Mouse (Mus musculus) liver, adult 2 months (tissue): ENCODE results near the gene Ncf1. TPM values are rescaled to one million over a fixed set of nuclear protein-coding genes. Genes with fewer than 3 reads are reported as not detected.
A peak's percentile ranks its signal among the peaks of the same experiment; 100 is the strongest.

Experiments
- DNase-seq: peaks from one replicate; pipeline ENCODE4 v3.0.0-alpha.2; 2011; ENCODE audit warnings: low read depth, low spot score; ENCODE audit errors: extremely low read depth
- H3K27ac ChIP-seq: fragments of 200-500 bp; replicated peaks from 2 replicates; pipeline ENCODE4 v1.5.1; 2012; ENCODE audit warnings: low read depth, mild to moderate bottlenecking, control low read depth, inconsistent platforms, low read length; ENCODE audit not compliant: insufficient read depth
- H3K27me3 ChIP-seq: fragments of 200-500 bp; 2 replicates; pipeline ENCODE4 v1.6.1; 2012; ENCODE audit warnings: mild to moderate bottlenecking, moderate library complexity, low read length, inconsistent platforms; ENCODE audit not compliant: control insufficient read depth, insufficient read depth
- H3K36me3 ChIP-seq: fragments of 200-500 bp; 2 replicates; pipeline ENCODE4 v1.6.1; 2012; ENCODE audit warnings: low read length, inconsistent platforms; ENCODE audit not compliant: control insufficient read depth, insufficient read depth
- H3K4me1 ChIP-seq: fragments of 200-500 bp; 2 replicates; pipeline ENCODE4 v1.6.1; 2011; ENCODE audit warnings: low read length; ENCODE audit not compliant: control insufficient read depth, insufficient read depth
- H3K4me3 ChIP-seq: fragments of 200-500 bp; 2 replicates; pipeline ENCODE4 v1.5.1; 2011; ENCODE audit warnings: low read depth, mild to moderate bottlenecking, control low read depth, low read length, moderate library complexity; ENCODE audit not compliant: insufficient read depth
- H3K79me2 ChIP-seq: fragments of 200-500 bp; 2 replicates; pipeline ENCODE4 v1.6.1; 2012; ENCODE audit warnings: inconsistent platforms, mild to moderate bottlenecking, low read length, moderate library complexity; ENCODE audit not compliant: control insufficient read depth, insufficient read depth
- H3K9ac ChIP-seq: fragments of 200-500 bp; 2 replicates; pipeline ENCODE4 v1.6.1; 2012; ENCODE audit warnings: low read depth, mild to moderate bottlenecking, control low read depth, inconsistent platforms, low read length
- CTCF ChIP-seq: fragments of 200-500 bp; IDR thresholded peaks from 2 replicates; pipeline ENCODE4 v1.5.1; 2011; ENCODE audit warnings: low read depth, low read length, control low read depth
- POLR2A ChIP-seq: fragments of 200-500 bp; IDR thresholded peaks from 2 replicates; pipeline ENCODE4 v1.6.1; 2011; ENCODE audit warnings: low read length, control low read depth; ENCODE audit not compliant: insufficient read depth; ENCODE audit errors: extremely low read depth
- WGBS: fragments of 180-500 bp; shearing (Covaris S2); methylation state at CpG from one replicate; pipeline ENCODE4 v1.1.7; 2018; 5-methylcytosine and 5-hydroxymethylcytosine counted together
- polyA plus RNA-seq: library from polyadenylated mRNA; depleted of rRNA; stranded (reverse); fragments of >200 nt; gene quantifications from 2 replicates; pipeline ENCODE4 v1.2.3, GENCODE M21; 2012
- total RNA-seq: library from RNA; depleted of rRNA; stranded (reverse); fragments of >200 nt; gene quantifications from 2 replicates; pipeline ENCODE4 v1.2.3, GENCODE M21; 2014

The Ncf1 gene
- total and polyA plus RNA-seq, 2 experiments: 2.9 to 3.3 TPM

DNA sequence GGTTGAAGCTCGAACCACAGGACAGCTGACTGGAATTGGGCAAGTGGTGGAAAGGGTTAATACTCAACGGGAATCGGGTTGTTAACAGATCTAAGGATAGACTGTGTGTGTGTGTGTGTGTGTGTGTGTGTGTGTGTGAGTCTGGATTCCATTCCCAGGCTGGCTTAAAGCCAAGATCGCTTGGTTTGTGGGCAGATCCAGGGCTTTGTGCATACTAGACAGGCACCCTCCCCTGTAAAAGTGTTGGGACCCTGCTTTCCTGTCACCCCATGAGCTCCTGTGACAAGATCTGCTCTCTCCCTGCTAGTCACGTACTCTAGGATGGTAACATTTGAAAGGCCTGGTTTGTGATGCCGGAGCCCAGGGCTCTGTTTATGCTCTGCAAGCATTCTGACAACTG is 5.7 kb upstream of the Ncf1 start:
- H3K79me2 ChIP-seq: no peaks in the 10 kb centered on the region
- H3K9ac ChIP-seq: no peak overlapping the region
- H3K27me3 ChIP-seq: no peaks in the 10 kb centered on the region
- H3K36me3 ChIP-seq: peaks cover 18% of the 10 kb centered on the region; the same call in 1 of the 2 replicates
- no peak overlapping the region for H3K27ac ChIP-seq
- peak; percentile 27 for DNase-seq
- H3K4me3 ChIP-seq: no peak overlapping the region
- WGBS: 36% methylated on average over 6 of the region's 6 CpGs
- TF ChIP-seq POLR2A (no peak), CTCF (no peak)
- no peaks in the 10 kb centered on the region for H3K4me1 ChIP-seq

DNA sequence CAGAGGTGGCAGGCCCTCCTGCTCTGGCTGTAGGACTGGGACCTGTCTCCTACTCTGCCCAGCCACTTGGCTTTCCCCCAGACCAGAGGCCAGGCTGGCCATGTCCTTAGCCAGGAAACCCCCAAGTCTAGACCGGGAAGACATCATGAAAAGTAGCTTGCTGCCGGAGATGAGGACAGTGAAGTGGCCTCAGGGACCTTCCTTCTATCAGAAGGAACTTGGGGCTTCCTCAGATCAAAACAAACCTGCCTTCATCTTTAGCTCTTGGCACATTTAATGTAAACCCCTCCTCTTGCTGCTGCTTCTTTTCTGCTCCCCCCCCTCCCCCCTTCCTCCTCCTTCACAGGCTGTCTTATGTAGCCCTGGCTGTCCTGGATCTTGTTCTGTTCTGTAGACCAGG is 4.8 kb upstream of the Ncf1 start:
- Histone ChIP-seq H3K4me1 (no peaks in the 10 kb centered on the region), H3K27ac (no peak overlapping the region), H3K36me3 (peaks cover 9% of the 10 kb centered on the region; the same call in 1 of the 2 replicates), H3K4me3 (no peak overlapping the region), H3K79me2 (no peaks in the 10 kb centered on the region), H3K9ac (no peak overlapping the region), H3K27me3 (no peaks in the 10 kb centered on the region)
- no peak for TF ChIP-seq CTCF
- WGBS: 61% methylated on average over 2 of the region's 2 CpGs
- DNase-seq: no peak

DNA sequence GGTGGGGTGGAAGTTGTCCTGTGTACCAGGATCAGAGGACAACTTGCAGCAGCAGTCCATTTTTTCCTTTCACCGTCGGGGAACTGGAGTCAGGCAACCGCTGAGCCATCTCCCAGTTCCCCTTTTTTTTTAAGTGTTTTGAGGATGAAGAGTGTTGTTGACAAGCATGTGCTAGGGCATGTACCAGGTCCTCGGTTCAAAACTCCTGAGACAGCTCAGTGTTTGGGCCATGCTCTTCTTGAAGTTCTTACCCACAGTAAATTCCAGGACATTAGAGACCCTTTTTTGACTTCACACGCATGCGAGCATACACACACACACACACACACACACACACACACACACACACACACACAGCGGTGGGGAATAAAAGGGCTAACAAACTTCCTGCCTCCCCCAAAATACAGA is 3.8 kb upstream of the Ncf1 start:
- Histone ChIP-seq H3K4me3 (no peak overlapping the region), H3K79me2 (no peaks in the 10 kb centered on the region), H3K4me1 (no peaks in the 10 kb centered on the region), H3K9ac (no peak overlapping the region), H3K36me3 (peaks cover 4% of the 10 kb centered on the region; the same call in 1 of the 2 replicates), H3K27me3 (no peaks in the 10 kb centered on the region), H3K27ac (no peak overlapping the region)
- DNase-seq: no peak
- WGBS: 33% methylated on average over 7 of the region's 7 CpGs
- no peak for TF ChIP-seq POLR2A
- no peak for TF ChIP-seq CTCF

DNA sequence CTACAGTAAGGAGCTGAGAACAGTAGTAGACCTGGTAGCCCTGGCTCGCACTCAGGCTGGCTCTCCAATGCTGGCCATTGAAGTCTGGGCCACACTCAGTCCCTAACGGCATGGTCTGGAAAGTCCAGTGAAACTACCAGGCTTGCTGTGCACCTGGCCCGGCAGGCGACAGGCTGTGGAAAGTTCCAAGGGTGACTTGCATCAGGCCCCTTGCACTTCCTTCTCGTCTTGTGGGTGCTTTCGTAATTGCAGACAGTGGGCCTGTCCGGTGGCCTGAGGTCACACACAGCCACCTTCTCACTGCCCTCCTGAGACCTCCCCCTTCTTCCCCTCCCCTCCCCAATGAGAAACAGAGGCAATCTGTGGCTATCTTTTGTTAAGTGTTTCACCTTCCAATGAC is 3.1 kb upstream of the Ncf1 start:
- 37% methylated on average over 7 of the region's 7 CpGs for WGBS
- Histone ChIP-seq H3K79me2 (no peaks in the 10 kb centered on the region), H3K4me1 (no peaks in the 10 kb centered on the region), H3K36me3 (no peaks in the 10 kb centered on the region), H3K4me3 (no peak overlapping the region), H3K9ac (no peak overlapping the region), H3K27me3 (no peaks in the 10 kb centered on the region), H3K27ac (0 out of 2 replicates have a peak overlapping the region, but pooled peaks have one; percentile 48)
- TF ChIP-seq CTCF (no peak), POLR2A (no peak)
- peak; percentile 30 for DNase-seq

DNA sequence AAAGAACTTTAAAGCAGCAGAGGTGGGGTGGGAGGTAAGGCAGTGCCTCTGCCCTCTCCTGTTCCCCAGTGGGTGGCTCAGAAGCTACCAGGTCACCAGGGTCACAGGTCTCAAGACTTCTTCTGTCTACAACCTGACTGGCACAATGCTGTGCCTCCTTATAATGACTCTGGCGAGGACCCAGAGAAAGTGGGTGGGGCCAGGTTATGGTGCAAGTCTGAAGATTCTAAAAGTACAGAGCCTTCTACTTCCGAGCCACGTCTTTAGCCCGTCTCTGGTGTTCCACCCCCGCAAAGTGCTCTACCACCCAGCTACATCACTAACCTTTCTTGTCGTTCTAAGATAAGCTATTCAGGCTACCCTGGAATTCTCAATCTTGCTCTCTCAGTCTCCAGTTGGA is 2.7 kb upstream of the Ncf1 start:
- Histone ChIP-seq H3K4me1 (no peaks in the 10 kb centered on the region), H3K79me2 (no peaks in the 10 kb centered on the region), H3K36me3 (no peaks in the 10 kb centered on the region), H3K27ac (0 out of 2 replicates have a peak overlapping the region, but pooled peaks have one; percentile 14), H3K4me3 (no peak overlapping the region), H3K9ac (no peak overlapping the region), H3K27me3 (no peaks in the 10 kb centered on the region)
- TF ChIP-seq POLR2A: no peak
- no peak for TF ChIP-seq CTCF
- WGBS: 78% methylated on average over 6 of the region's 6 CpGs
- no peak for DNase-seq

DNA sequence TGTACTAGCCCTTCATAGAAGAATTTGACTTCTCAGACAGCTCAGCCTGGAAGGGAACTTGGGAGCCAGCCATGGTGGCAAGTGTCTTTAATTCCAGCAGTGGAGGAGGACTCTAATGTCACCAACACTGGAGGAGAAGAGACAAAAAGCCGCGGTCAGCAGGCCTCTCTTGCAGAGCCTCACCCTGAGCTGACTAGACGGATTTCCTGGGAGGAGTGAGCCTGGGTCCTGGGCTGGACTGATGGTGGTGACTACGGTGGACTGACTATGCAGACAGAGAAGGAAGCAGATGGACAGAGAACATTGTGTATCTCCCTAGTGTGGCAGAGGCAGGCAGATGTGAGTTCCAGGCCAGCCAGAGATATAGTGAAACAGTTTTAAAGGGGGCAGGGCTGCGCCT is 2.0 kb upstream of the Ncf1 start:
- Histone ChIP-seq H3K9ac (no peak overlapping the region), H3K27ac (no peak overlapping the region), H3K4me3 (no peak overlapping the region), H3K27me3 (no peaks in the 10 kb centered on the region), H3K79me2 (no peaks in the 10 kb centered on the region), H3K36me3 (no peaks in the 10 kb centered on the region), H3K4me1 (no peaks in the 10 kb centered on the region)
- WGBS: 72% methylated on average over 5 of the region's 5 CpGs
- TF ChIP-seq POLR2A (no peak), CTCF (no peak)
- DNase-seq: peak; percentile 32
